ENCODE assay signal across 8 mouse cellular contexts in genomic region chr4:141792554-141793281, GRCm38 (mm10). TPM values are rescaled to one million over a fixed set of nuclear protein-coding genes. Genes with fewer than 3 reads are reported as not detected.
A peak's percentile ranks its signal among the peaks of the same experiment; 100 is the strongest.
DNase-seq lines count a peak whose midpoint lies in the region; ATAC-seq and TF ChIP-seq lines count a peak whose summit lies in the region.

No protein-coding gene starts in this region.

- no peak for TF ChIP-seq CTCF in kidney, postnatal 0 days (IDR thresholded peaks at IDR 0.05; ENCODE audit: low read depth)

- WGBS in kidney, postnatal 0 days: 8% methylated on average over 10 of the region's 10 CpGs

- no peak for DNase-seq in kidney, postnatal 0 days (ENCODE audit: low spot score)
- no peak for DNase-seq in kidney, postnatal 10 days
- DNase-seq in ovary, postnatal 14 days (ENCODE audit: low spot score): no peak
- DNase-seq in thymus, postnatal 0 days (ENCODE audit: low spot score): no peak
- DNase-seq in kidney, postnatal 36 days: no peak

- H3K9ac ChIP-seq in kidney, postnatal 0 days (ENCODE audit: low read depth, low read length): no peak overlapping the region; the same call in 1 of the 2 replicates

- no peaks in the 10 kb centered on the region for H3K27me3 ChIP-seq in kidney, postnatal 0 days (ENCODE audit: insufficient read depth, low read length)
- no peaks in the 10 kb centered on the region for H3K27me3 ChIP-seq in megakaryocyte, embryonic 14.5 days (replicated peaks)

- peak overlapping the region; percentile 98 for H3K27ac ChIP-seq in kidney, postnatal 0 days
- H3K27ac ChIP-seq in brown adipose tissue, adult 24 weeks (replicated peaks; ENCODE audit: low read depth, low read length): peak overlapping the region; percentile 81

- 0 out of 2 replicates have a peak, but pooled peaks cover 5% of the 10 kb centered on the region for H3K36me3 ChIP-seq in kidney, postnatal 0 days (ENCODE audit: insufficient read depth, low read length)
- H3K36me3 ChIP-seq in megakaryocyte, embryonic 14.5 days (replicated peaks; ENCODE audit: low read length): peaks cover 35% of the 10 kb centered on the region

- ATAC-seq in kidney, postnatal 0 days (replicated peaks; ENCODE audit: low FRiP score, low read depth): no peak
- ATAC-seq in hematopoietic stem cell, adult 5-6 weeks (replicated peaks in 1 of 2; ENCODE audit: insufficient read depth in 1 of 2, low FRiP score in 2 of 2, low TSS enrichment in 1 of 2, low read depth in 1 of 2, poor library complexity in 2 of 2, severe bottlenecking in 2 of 2): peak; percentile 2 to 3; a peak in 3 of 4 replicates

- H3K4me1 ChIP-seq in kidney, postnatal 0 days (replicated peaks; ENCODE audit: insufficient read depth, low read length): peaks cover 9% of the 10 kb centered on the region; the same call in 1 of the 2 replicates
- H3K4me1 ChIP-seq in brown adipose tissue, adult 24 weeks (ENCODE audit: control insufficient read depth, insufficient read depth, insufficient read length, low read length): peaks cover 8% of the 10 kb centered on the region
- peaks cover 53% of the 10 kb centered on the region for H3K4me1 ChIP-seq in megakaryocyte, embryonic 14.5 days

- peak overlapping the region; percentile 61 for H3K4me2 ChIP-seq in kidney, postnatal 0 days (ENCODE audit: low read length)

- peak overlapping the region; percentile 58 for H3K4me3 ChIP-seq in kidney, postnatal 0 days (replicated peaks; ENCODE audit: low read depth, low read length)
- peak overlapping the region; percentile 51 for H3K4me3 ChIP-seq in brown adipose tissue, adult 24 weeks (ENCODE audit: insufficient read depth, low read depth, low read length)
- H3K4me3 ChIP-seq in megakaryocyte, embryonic 14.5 days (replicated peaks): peak overlapping the region; percentile 93

- no peaks in the 10 kb centered on the region for H3K9me3 ChIP-seq in kidney, postnatal 0 days (replicated peaks; ENCODE audit: low read length)
- H3K9me3 ChIP-seq in megakaryocyte, embryonic 14.5 days: no peaks in the 10 kb centered on the region

RNA-seq across cellular contexts. Expression of gene Casp9, which starts 0.7 kb away (rescaled TPM):
- polyA plus RNA-seq in kidney, postnatal 0 days (2015; fragmentation: Nextera tagmentation; extraction: Ambion mirVana): 20.0 and 23.0 TPM in 2 replicates
- polyA plus RNA-seq in brown adipose tissue, adult 24 weeks (2012; ENCODE audit: insufficient read depth, insufficient read length, missing spikeins): 6.1 and 7.7 TPM in 2 replicates
- total RNA-seq in hematopoietic stem cell, adult 5-6 weeks (2017): 10.2 and 13.8 TPM in 2 replicates
- 4.7 and 7.1 TPM in 2 replicates for polyA plus RNA-seq in megakaryocyte, embryonic 14.5 days (2012; ENCODE audit: insufficient read depth, low replicate concordance)
- polyA plus RNA-seq in thymus, postnatal 0 days (2015; fragmentation: Nextera tagmentation; extraction: Ambion mirVana): 9.0 and 9.9 TPM in 2 replicates

RNA-seq across cellular contexts. Expression of gene Dnajc16, which starts 2.0 kb away (rescaled TPM):
- polyA plus RNA-seq in kidney, postnatal 0 days (2015; fragmentation: Nextera tagmentation; extraction: Ambion mirVana): 4.8 and 5.2 TPM in 2 replicates
- polyA plus RNA-seq in brown adipose tissue, adult 24 weeks (2012; ENCODE audit: insufficient read depth, insufficient read length, missing spikeins): 4.7 and 6.4 TPM in 2 replicates
- total RNA-seq in hematopoietic stem cell, adult 5-6 weeks (2017): 6.3 and 10.3 TPM in 2 replicates
- 0.44 and 1.8 TPM in 2 replicates for polyA plus RNA-seq in megakaryocyte, embryonic 14.5 days (2012; ENCODE audit: insufficient read depth, low replicate concordance)
- 2.5 and 2.9 TPM in 2 replicates for polyA plus RNA-seq in thymus, postnatal 0 days (2015; fragmentation: Nextera tagmentation; extraction: Ambion mirVana)

RNA-seq across cellular contexts. Expression of gene Cela2a, which starts 33.2 kb away (rescaled TPM):
- polyA plus RNA-seq in kidney, postnatal 0 days (2015; fragmentation: Nextera tagmentation; extraction: Ambion mirVana): 0.18 TPM in 1 of 2 replicates, not detected in the other
- not detected in 2 replicates for polyA plus RNA-seq in brown adipose tissue, adult 24 weeks (2012; ENCODE audit: insufficient read depth, insufficient read length, missing spikeins)
- total RNA-seq in hematopoietic stem cell, adult 5-6 weeks (2017): not detected in 2 replicates
- polyA plus RNA-seq in megakaryocyte, embryonic 14.5 days (2012; ENCODE audit: insufficient read depth, low replicate concordance): not detected in 2 replicates
- polyA plus RNA-seq in thymus, postnatal 0 days (2015; fragmentation: Nextera tagmentation; extraction: Ambion mirVana): 0.12 and 0.13 TPM in 2 replicates

RNA-seq across cellular contexts. Expression of gene Agmat, which starts 46.2 kb away (rescaled TPM):
- 1.4 and 1.8 TPM in 2 replicates for polyA plus RNA-seq in kidney, postnatal 0 days (2015; fragmentation: Nextera tagmentation; extraction: Ambion mirVana)
- polyA plus RNA-seq in brown adipose tissue, adult 24 weeks (2012; ENCODE audit: insufficient read depth, insufficient read length, missing spikeins): not detected in 2 replicates
- not detected in 2 replicates for total RNA-seq in hematopoietic stem cell, adult 5-6 weeks (2017)
- polyA plus RNA-seq in megakaryocyte, embryonic 14.5 days (2012; ENCODE audit: insufficient read depth, low replicate concordance): not detected in 2 replicates
- polyA plus RNA-seq in thymus, postnatal 0 days (2015; fragmentation: Nextera tagmentation; extraction: Ambion mirVana): 0.22 TPM in 1 of 2 replicates, not detected in the other

RNA-seq across cellular contexts. Expression of gene Ctrc, which starts 53.4 kb away (rescaled TPM):
- not detected in 2 replicates for polyA plus RNA-seq in kidney, postnatal 0 days (2015; fragmentation: Nextera tagmentation; extraction: Ambion mirVana)
- polyA plus RNA-seq in brown adipose tissue, adult 24 weeks (2012; ENCODE audit: insufficient read depth, insufficient read length, missing spikeins): not detected in 2 replicates
- not detected in 2 replicates for total RNA-seq in hematopoietic stem cell, adult 5-6 weeks (2017)
- not detected in 2 replicates for polyA plus RNA-seq in megakaryocyte, embryonic 14.5 days (2012; ENCODE audit: insufficient read depth, low replicate concordance)
- polyA plus RNA-seq in thymus, postnatal 0 days (2015; fragmentation: Nextera tagmentation; extraction: Ambion mirVana): 0.30 TPM in 1 of 2 replicates, not detected in the other
